Mouse (Mus musculus) MEL (cell line): ENCODE results near the gene Klc1.

ENCODE experiments used
- CHD1 ChIP-seq: IDR thresholded peaks from 2 replicates; pipeline ENCODE4 v1.6.1; 2012; ENCODE audit warnings: low read depth, mild to moderate bottlenecking, inconsistent platforms, low read length, improper control_type of control experiment
- CHD2 ChIP-seq: IDR thresholded peaks from 2 replicates; pipeline ENCODE4 v1.6.1; 2011; ENCODE audit warnings: low read length, improper control_type of control experiment
- CTCF ChIP-seq, 3 experiments: IDR thresholded peaks in 2 of 3; conservative IDR thresholded peaks in 1 of 3; 2 replicates each; pipeline ENCODE4 v1.5.1; 2011 to 2012; ENCODE audit warnings: low read length in 3 of 3, low read depth in 2 of 3, mild to moderate bottlenecking in 2 of 3, improper control_type of control experiment in 1 of 3, inconsistent platforms in 1 of 3, mixed read lengths in 1 of 3, moderate library complexity in 1 of 3; ENCODE audit not compliant: control insufficient read depth in 1 of 3, insufficient read depth in 1 of 3, poor library complexity in 1 of 3, severe bottlenecking in 1 of 3
- E2F4 ChIP-seq: IDR thresholded peaks from 2 replicates; pipeline ENCODE4 v1.6.1; 2011; ENCODE audit warnings: low read depth, low read length, improper control_type of control experiment, borderline replicate concordance
- GATA1 ChIP-seq: IDR thresholded peaks from 2 replicates; pipeline ENCODE4 v1.6.1; 2011; ENCODE audit warnings: low read depth, low read length, improper control_type of control experiment
- MAZ ChIP-seq: IDR thresholded peaks from 2 replicates; pipeline ENCODE4 v1.6.1; 2012; ENCODE audit warnings: low read depth, mild to moderate bottlenecking, inconsistent platforms, low read length, improper control_type of control experiment
- NRF1 ChIP-seq: IDR thresholded peaks from 2 replicates; pipeline ENCODE4 v1.6.1; 2014; ENCODE audit warnings: low read depth, mild to moderate bottlenecking, inconsistent platforms, low read length, improper control_type of control experiment, moderate library complexity; ENCODE audit not compliant: poor library complexity, insufficient read depth, severe bottlenecking
- POLR2A ChIP-seq, 2 experiments: IDR thresholded peaks; 2 replicates each; pipeline ENCODE4 v1.6.1; 2011 to 2012; ENCODE audit warnings: low read length in 2 of 2, mild to moderate bottlenecking in 2 of 2, control low read depth in 1 of 2, improper control_type of control experiment in 1 of 2, low read depth in 1 of 2, moderate library complexity in 1 of 2; ENCODE audit not compliant: control insufficient read depth in 1 of 2, insufficient read depth in 1 of 2, poor library complexity in 1 of 2
- POLR2AphosphoS2 ChIP-seq: IDR thresholded peaks from 2 replicates; pipeline ENCODE4 v1.6.1; 2011; ENCODE audit warnings: low read length, improper control_type of control experiment
- TBP ChIP-seq: IDR thresholded peaks from 2 replicates; pipeline ENCODE4 v1.8.0; 2011; ENCODE audit warnings: low read depth, low read length, improper control_type of control experiment
- USF2 ChIP-seq, 2 experiments: IDR thresholded peaks; 2 replicates each; pipeline ENCODE4 v1.6.1; 2011 to 2012; ENCODE audit warnings: improper control_type of control experiment in 2 of 2, low read length in 2 of 2, borderline replicate concordance in 1 of 2, inconsistent platforms in 1 of 2, low read depth in 1 of 2, mild to moderate bottlenecking in 1 of 2; ENCODE audit not compliant: insufficient read depth in 1 of 2
- ZC3H11A ChIP-seq: IDR thresholded peaks from 2 replicates; pipeline ENCODE4 v1.6.1; 2012; ENCODE audit warnings: low read depth, mild to moderate bottlenecking, inconsistent platforms, low read length, improper control_type of control experiment

DNA sequence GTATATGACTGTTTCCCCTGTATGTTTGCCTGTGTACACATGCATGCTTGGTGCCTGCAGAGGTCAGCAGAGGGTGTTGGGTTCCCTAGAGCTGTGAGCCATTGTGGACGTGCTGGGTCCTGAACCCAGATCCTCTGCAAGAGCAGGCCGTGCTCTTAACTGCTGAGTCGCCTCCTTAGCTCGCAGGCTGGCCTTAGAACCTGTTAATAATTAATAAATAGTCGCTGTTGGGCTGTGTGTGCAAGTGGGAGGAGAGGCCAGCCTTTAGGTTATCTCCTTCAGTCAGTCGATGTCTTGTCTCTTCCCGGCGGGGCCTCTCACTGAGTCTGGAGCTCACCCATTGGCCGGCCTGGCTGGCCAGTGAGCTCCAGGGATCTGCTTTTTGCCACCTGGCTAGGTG, 58.3 kb downstream of the Klc1 start:
- TF ChIP-seq POLR2AphosphoS2 (no peak), CTCF (IDR thresholded peaks at IDR 0.05 in 2 of 3, conservative IDR thresholded peaks at IDR 0.05 in 1 of 3; ENCODE audit: control insufficient read depth in 1 of 3, insufficient read depth in 1 of 3, low read depth in 2 of 3, low read length in 3 of 3, poor library complexity in 1 of 3, severe bottlenecking in 1 of 3) (peak in 2 of 3 experiments; percentile 39 to 47; a peak in 4 of 6 replicates), ZC3H11A (no peak), E2F4 (no peak), NRF1 (no peak), CHD1 (no peak), MAZ (no peak), USF2 (IDR thresholded peaks at IDR 0.05; ENCODE audit: borderline replicate concordance in 1 of 2, insufficient read depth in 1 of 2, low read depth in 1 of 2, low read length in 2 of 2) (no peak), CHD2 (no peak), POLR2A (IDR thresholded peaks at IDR 0.05; ENCODE audit: control insufficient read depth in 1 of 2, insufficient read depth in 1 of 2, low read depth in 1 of 2, low read length in 2 of 2, poor library complexity in 1 of 2) (no peak), TBP (no peak), GATA1 (no peak)
